Mouse (Mus musculus) left cerebral cortex, adult 9 months (tissue): ENCODE measurements around the gene Zscan26.
"Not testable (repeated sequence)": the region's sequence is repeated elsewhere in the genome, so short reads cannot be mapped to it uniquely, and the experiment has no call there.

Source experiments
- DNase-seq, 2 experiments: peaks; one replicate each; pipeline ENCODE4 v3.0.0; 2022; ENCODE audit warnings: low spot score in 2 of 2

Gene Zscan26

DNA sequence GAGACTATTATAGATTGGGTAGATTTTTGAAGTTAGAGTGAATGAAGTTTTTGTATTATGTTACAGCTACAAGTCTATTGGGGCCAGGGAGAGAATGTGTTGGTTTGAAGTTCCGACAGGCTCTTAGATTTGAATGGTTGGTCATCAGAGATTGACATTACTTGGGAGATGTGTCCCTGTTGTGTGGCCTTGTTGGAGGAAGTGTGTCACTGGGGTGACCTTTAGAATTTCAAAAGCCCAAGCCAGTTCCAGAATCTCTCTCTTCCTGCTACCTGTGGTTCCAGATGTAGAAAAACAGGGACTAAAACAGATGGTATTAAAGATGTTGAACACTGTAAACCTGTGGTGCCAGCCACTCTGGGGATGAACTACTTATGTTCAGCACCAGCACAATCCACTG lies 25.9 kb downstream of the Zscan26 start:
- DNase-seq = no peak

DNA sequence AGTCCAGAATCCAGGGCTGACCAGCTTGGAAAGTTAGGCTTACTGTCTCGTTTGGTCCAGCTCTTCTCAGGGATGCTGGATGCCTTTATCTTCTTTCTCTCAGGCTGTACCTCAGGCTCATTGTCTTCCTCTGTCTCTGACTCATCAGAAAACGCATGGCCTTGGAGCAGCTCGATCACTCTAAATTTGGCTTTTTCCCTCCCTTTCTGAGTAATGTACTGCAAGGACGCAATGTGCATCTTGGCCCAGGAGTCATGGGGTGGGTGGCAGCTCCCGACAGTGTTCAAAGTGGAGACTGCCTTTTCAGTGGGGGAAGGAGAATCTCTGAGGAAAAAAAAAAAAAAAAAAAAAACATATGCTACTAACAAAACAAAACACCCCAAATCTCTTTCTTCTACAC lies 30.2 kb downstream of the Zscan26 start:
- DNase-seq = no peak

DNA sequence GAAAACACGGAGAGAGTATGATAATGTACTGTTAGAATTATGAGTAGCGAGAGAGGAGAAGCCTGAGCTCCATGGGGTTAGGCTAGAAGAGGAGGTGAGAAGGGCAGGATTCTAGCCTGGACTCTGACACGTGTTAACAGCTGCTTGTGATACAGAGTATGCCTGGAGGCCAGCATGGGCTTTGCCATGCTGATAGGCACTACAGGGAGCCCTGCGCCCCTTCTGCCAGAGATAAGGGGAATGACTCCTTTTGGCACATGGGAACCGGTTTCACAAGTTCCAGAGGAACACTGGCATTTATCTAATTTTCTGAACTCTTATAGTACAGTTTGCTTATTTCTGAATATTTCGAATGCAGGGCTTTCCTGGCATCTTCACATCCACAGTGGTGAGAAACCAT lies 34.7 kb downstream of the Zscan26 start:
- no peak for DNase-seq

DNA sequence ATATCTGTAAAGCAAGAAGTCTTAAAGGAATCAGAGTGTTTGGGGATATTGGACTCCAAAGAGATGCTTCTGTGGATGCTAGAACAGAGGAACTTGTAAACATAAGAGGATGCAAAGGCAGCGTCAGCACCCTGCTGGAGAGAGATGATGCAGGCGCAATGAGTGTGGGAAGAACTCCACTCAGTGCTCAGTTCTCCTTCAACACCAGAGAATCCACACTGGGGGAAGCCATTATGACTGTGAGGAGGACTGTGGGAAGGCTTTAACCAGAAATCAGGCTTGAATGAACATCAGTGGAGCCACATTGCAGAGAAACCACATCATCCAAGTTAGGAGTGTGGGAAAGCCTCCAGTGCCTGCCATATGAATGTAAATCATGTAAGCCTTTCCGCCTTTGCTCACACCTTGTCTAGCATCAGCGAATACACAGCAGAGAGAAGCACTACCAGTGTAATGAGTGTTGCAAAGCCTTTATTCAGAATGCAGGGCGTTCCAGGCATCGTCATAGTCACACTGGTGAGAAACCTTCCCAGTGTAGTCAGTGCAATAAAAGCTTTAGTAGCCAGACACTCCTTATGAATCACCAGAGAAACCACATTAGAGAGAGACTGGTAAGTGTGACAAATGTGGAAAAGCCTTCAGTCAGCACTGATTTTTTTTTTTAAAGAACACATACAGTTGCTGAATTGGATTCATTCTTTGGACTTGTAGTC lies 36.1 kb downstream of the Zscan26 start:
- peak in 1 of 2 experiments; percentile 18 for DNase-seq

DNA sequence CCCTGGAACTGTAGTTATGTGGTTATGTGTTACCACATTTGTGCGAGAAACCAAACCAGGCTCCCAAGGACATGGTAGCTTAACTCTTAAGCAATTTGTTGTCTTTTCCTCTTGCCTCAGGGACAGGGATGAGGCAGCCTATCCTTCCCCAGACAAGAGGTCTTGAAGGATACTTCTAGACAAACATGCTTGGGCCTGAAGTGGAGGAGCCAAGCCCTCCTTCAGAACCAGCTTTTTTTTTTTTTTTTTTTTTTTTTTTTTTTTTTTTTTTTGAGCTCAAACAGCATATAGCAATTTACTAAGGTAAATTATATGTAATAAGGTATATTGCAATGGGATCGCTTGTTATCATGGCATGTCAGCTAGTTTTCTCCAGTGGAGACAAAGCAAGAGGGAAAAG lies 37.8 kb downstream of the Zscan26 start:
- DNase-seq = no peak

DNA sequence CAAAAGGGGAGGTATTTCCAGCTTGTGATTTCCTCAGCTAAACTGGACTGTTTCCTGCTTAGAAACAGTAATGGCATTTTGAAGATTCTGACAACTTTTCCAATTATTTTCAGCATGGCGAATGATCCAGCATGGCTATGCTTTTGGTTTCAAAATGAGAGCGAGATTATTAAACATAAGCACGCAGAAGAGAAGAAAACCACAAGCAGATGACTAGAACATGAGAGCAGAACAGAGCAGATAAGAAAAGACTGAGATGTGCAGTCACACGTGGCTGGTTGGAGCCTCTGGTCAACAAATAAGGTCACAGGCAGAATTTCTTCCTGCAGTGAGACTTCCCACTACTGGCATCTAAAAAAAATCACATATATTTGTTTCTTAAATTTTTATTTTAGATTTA lies 38.3 kb downstream of the Zscan26 start:
- DNase-seq = no peak

DNA sequence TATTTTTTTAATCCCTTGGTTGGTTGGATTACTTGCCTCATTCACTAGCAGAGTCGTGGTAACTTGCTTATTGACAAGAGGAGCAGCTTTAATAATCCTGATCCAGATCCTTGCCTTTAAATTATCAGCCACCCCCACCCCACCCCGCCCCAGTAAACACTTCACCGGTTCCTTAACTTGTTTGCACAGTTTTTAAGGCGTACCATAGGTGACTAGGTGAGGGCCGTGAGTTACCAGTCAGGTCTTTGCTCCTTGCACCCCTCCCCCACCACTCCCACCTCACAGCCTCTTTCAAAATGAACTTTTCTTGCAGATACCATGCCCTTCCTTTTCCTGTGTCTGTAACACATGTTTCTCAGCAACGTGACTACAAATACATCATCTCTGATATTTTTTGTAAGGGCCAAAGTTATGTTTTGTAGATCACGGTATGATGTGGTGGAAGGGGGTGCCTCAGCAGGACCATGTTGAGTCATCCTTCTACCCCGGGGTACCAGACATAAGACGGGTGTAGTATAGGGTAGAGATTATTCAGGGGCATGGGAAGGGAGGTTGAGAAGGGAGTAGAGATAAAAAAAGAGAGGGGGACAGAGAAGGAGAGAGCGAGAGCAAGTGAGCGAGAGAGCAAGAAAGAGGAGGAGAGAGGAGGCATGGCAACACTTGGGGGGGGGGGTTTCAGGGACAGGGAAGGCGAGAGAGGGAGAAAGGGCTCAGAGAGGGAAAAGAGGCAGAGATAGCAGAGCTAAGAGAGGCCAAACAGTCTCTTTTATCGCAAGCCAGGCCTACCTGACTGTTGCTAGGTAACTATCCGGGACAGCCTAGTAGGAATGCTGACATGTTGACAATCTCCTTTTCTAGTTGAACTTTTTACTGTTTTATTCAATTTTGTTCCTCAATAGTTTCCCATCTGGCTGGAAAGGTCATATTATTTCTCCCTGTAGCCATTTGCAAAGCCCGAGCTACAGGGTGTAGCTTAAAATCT lies 39.0 kb downstream of the Zscan26 start:
- DNase-seq = no peak

DNA sequence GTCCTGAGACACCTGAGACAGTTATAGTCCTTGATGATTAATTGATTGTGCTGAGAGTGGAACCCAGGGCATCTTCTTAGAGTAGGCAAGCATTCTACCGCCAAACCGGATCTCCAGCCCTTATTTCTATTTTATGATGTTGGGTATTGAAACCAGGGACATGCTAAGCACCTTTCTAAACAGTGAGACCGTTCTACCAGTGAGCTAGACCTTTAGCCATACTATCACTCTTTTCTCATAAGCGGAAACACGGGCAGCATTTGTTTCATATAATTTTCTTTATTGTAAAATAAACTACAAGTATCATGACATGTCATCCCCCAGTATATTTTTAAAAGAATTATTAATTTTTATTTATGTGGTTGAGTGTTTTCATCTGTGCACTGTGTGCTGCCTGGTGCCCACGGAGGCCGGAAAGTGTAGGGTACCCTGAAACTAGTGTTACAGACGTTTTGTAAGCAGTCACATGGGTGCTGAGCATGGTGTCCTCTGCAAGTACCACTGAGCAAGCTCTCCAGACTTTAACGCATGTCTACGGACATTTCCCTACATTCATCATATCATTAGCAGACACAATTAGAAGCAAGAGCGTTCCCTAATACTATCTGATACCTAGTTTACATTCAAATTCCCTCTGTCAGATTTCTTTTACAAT lies 44.6 kb downstream of the Zscan26 start:
- DNase-seq = no peak

DNA sequence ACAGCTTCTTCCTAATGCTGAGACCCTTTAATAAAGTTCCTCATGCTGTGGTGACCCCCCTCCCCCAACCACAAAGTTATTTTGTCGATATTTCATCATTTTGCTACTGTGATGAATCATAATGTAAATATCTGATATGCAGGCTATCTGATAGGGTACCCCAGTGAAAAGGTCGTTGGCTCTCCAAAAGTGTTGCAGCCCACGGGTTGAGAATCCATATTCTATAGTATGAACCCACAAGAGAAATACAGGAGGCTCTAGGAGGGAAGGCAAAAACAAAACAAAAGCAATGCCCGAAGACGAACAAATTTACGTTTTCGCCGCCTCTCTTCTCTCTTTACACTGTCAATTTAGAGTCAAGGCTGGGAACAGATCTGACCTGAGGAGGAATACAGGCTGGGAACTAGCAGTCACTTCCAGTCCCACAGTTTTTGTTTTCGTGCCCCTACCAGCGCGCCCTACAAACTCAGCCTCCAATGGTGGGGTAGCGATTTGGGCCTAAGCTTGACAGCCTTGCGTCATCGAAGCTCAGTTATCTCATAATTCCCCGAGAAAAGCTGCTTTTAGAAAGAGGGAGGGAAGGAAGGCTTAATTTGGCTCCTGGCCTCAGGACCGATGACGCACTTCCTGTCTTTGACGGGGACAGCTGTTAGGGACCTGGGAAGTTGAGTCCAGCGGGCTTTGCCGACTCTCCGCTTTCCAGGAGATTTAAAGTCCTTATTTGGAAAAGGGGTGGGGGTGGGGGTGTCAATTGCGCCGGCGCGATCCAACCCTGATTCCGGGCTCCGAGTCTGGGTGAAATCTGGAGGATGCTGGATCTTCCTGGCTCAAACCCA lies 45.3 kb downstream of the Zscan26 start:
- DNase-seq = peak; percentile 78 to 92

DNA sequence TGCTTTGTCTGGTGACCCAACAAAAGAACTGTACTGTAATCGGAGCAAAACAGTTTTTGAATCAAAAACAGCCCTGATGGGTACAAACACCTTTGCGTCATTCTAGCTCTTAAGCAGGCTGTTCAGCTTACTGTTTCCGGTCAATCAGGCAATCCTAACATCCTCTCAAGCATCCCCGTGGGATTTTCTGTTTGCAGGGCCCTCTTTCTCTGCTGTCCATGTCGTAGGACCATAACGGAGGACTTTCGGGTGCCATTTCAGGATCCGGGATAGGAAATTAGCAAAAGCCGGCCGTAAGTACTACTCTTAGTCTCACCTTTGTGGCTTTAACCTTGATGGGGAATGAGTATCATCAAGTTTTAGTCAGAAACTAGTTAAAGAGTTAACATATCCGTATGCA lies 46.2 kb downstream of the Zscan26 start:
- no peak for DNase-seq

DNA sequence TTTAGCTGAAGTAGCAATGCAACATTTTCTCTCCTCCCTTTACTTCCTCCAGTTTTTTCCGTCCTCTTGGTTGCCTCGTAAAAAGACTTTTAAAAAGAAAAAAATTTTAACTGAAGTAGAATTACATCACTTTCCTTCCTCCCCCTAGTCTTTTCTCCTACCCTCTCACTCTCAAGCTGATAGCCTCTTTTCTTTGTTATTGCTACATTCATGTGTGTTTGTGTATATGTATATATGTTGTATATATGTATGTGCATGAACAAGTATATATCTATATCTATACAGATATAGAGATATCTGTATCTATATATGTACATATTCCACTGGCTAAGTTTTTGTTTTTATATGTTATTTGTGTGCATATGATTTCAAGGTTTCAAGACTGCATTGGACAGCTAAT lies 50.7 kb downstream of the Zscan26 start:
- no peak for DNase-seq

DNA sequence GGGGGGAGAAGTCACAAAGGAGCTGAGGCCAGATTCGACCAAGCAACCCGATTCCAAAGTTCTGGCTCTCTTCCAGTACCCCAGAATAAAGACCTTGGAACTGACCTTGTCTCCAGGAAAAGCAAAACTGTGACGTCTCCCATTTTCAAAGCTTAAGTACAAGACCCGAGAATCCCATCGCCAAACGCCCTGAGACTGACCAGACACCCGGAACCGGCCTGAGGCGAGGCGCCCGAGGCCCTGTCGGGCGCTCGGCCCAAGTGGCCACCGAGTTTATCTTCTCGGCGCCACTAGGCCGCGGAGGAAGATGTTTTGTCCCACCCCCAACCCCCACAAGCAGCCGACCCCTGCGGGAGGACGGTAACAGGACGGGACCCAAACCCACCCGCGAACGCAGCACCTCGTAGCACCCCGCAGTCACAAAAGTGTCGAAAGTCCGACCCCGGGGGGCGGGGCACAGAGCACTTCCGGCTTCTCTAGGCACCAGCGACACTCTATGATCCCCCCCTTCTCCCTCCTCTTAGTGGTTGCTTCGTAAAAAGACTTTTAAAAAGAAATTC lies 51.2 kb downstream of the Zscan26 start, which contains the start of gene Zkscan3:
TSS of gene Zkscan3 (minus strand) at position 469 of the 560 bp plus-strand sequence.
- DNase-seq = peak in 1 of 2 experiments; percentile 73

DNA sequence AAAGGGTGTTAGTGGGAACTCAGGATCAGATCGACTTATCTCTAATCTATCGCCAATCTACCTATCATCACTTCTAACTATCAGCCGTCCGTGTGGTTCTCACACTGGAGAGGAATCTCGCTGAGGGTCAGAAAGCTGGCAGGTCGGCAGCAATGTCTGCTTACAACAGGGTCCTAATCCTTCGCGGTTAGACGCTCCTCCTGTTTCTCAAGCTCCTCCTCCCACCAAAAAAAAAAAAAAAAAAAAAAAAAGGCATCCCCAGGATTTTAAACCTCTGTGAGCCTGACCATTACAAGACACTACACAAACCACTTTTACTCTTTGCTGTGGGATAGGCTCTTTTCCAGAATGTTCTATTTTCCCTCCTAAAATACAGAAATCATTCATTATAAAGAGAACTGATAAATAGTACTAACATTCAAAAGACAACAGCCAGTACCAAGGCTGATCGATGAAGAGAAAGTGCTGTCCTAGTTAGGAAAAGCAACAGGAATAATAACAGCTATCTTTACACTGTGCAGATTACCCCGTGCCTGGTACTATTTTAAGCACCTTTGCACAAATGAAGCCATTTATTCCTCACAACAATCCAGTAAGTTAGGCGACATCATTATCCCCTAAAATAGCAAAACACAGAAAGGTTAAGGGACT lies 51.8 kb downstream of the Zscan26 start:
- no peak for DNase-seq

DNA sequence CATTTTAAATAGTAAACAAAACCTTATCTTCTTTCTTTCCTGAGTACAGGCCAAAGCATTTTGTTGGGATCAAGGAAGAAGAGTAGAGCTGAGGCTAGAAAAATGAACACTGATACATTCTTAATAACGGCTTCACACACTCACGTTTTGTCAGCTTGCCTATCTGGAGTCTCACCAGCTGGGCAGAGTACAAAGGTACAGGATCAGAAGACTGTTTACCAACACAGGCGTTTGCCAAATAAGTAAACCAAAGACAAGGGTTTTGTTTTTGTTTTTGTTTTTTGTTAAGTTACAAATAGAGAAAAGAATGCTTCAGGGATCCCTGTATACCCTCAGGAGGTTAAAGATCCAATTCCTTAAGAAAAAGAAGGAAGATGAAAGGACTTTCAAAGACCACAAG lies 52.4 kb downstream of the Zscan26 start:
- DNase-seq = no peak

DNA sequence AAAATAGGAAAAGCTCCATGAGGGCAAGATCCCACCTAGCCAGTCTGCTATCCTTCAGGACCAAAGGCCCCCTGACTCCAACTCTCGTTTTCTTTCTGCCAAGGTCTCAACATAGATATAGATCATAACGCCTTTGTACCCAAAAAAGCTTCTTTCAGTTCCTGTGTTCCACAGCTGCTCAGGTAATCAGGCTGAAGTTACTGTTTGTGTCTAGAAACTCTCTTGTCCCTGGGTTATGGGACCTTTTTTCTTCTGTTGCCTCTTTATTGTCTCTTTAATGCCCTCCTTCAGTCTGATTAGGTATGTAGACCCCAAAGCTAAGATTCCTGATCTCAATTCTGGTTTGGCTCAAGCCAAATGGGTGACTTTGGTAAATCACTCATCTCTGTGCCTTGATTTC lies 56.0 kb downstream of the Zscan26 start:
- no peak for DNase-seq

DNA sequence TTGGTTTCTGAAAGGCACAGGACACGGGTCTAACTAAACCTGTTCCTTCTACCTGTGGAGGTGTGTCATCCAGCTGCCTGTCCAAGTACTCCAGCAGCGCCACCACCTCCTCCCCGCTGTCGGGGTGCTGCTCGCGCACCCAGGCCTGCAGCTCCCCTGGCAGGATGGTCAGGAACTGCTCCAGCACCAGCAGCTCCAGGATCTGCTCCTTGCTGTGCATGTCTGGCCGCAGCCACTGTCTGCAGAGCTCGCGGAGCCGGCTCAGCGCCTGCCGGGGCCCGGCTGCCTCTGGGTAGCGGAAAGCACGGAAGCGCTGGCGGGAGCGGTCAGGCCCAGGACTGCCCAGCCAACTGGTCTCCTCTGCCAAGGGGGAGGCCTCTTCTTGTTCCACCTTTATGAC lies 57.5 kb downstream of the Zscan26 start:
- not testable (repeated sequence) for DNase-seq

DNA sequence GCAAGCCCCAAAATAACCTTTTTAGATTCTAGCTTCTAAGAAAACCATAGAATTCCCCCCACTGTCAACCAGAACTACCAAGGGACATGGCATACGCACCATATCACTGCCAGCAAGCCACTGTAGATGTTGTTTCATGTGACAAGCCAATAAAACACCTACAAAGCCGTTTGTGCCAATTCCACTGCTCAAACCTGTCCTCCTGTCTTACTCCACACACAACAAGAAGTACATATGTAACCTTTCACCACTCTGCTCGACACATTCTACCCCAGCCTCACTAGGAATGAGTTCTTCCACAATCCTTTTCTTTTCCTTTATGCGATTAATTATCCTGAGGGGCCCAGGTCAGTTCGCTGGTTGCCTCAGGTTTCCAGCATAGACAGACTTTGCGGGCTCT lies 57.9 kb downstream of the Zscan26 start:
- no peak for DNase-seq

DNA sequence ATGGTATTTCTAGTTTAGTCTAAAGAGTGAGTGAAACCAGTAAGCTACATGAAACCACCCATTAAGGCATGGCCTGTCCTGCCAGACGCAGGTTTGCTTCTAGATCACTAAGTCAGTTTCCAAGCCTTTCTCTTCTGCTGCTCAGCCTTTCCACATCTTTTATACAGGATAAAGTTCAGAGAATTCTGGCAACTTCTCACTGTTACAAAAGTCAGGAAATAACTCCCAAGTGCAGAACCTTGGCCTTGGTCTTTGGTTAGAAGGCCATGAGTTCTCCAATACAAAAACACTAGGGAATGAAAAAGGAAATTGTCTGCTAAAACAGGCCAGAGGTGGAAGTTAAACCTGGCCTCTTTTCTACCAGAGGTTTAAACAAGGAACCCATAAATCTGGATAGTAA lies 58.3 kb downstream of the Zscan26 start:
- DNase-seq = no peak
